Mouse (Mus musculus) gastrocnemius, postnatal 4 days (tissue): ENCODE results near the gene Mettl13. TPM values are rescaled to one million over a fixed set of nuclear protein-coding genes. Genes with fewer than 3 reads are reported as not detected.

Experiments
- DNase-seq, 2 experiments: peaks; one replicate each; pipeline ENCODE4 v3.0.0; 2021 to 2022; ENCODE audit warnings: low spot score in 2 of 2, mixed read lengths in 2 of 2
- long read RNA-seq, 2 experiments: library from polyadenylated mRNA; stranded (forward); transcript quantifications; one replicate each; pipeline ENCODE4 v2.0.0; 2021
- total RNA-seq, 2 experiments: library from RNA; stranded (reverse); gene quantifications; 2 replicates each; pipeline ENCODE4 v1.2.3; 2021

The Mettl13 gene
- total RNA-seq, result 10 to 100 TPM in 1 of 2 experiments, 1 to 10 TPM in 1; 8.5 to 10.4 TPM
- long read RNA-seq, experiment 1, full-length matches to known transcripts, result 10 of 13 reads
- long read RNA-seq, experiment 1, partial matches to known transcripts, result 1 of 13 reads
- long read RNA-seq, experiment 1, other reads (novel, unspliced or antisense), result 2 of 13 reads
- long read RNA-seq, experiment 2, full-length matches to known transcripts, result 14 of 17 reads
- long read RNA-seq, experiment 2, partial matches to known transcripts, result 2 of 17 reads
- long read RNA-seq, experiment 2, other reads (novel, unspliced or antisense), result 1 of 17 reads

DNA sequence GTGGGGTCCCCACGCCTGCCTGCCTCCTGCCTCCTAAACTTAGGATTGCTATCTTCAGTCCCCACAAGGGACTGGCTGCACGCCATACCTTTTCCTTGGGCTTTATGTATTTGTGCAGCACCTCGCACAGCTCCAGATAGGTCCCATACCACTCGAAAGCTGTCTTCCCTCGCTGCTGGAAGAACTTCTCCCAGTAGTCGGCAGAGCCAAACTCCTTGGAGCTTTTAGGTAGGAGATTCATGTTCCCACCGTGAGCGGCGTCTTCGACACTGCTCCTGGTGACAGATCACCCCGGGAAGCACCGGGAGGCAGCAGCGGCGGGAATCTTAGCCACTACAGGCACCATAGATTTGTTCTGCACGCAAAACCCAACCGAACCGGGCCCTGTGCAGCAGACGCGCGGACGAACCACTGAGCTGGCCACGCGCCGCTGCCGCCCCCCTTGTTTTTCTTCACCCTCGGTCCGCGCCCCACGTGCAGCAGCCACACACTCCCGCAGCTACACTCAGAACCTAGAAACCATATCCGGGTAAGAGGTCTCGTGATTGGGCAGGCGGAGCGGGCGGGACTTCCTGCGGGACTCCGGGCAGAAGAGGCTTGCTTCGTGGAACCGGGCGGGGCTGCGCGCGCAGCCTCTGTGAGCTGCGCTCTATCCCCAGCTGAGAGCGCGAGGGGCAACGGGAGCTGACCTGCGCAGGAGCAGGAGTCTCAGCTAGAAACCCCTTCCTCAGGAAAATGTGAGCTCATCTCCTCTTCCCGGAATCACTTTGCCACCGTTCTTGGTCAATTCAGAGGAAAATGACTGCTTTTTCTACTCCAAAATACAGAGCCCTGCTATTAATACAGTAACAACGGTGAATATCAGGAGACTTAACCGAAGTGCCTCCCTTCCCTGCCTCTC is at the start of gene Mettl13:
TSS of gene Mettl13 (minus strand) at position 536 of the 901 bp plus-strand sequence.
- DNase-seq, result peak; percentile 72 to 87

DNA sequence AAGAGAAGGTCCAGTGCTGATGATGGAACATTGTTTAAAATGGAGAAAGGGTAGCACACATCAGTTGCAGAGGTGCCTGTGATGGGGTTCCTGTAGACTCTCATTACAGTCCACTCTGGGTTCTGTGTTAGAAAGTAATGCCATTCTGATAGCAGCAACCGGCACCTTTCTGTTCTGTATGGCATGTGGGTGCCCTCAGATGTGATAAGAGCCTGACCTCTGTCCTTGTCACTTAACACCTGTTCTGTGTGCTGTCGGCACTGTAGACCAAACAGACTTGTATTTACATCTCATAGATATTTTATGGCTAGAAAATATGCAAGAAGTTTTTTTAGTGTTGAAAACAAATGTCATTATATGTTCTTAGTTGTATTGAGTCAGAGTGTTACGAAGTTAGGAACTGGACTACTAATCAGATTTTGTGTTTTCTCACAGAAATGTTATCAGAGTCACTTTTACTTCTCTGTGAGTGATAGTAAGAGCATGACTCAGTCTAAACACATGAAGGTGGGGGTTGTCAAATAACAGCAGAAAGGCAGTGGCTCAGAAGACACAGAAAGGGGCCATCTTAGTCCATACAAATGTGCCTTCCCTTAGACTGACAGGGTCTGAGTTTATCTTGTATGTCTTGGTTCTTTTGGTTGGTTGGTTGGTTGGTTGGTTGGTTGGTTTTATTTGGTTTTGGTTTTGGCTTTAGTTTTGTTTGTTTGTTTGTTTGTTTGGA is 49.2 kb upstream of the Mettl13 start:
- no peak for DNase-seq

DNA sequence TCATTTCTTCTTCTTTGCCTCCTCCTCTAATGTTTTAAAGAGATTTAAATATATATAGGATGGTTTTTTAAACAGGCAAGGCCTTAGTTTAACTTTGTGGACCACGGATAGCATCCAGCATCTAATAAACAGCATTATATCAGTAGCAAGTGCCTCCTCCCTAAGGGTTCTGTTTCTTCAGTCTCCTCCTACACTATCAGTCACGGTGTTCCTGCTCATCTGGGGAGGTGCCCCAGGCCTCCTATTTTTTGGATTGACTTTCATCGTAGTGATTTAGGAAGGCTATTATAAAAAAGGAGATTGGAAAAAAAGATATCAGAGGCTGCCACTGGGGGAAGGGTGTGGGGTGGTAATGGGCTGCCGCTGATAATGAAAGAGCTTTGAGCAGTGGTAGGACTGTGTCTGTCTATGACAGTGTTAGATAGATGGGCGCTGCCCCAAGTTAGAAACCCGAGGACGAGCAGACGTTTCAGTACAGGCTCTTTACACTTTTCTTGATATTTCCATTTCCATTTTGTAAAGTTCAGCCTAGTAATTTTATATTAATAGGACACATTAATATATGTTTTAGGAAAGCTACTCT is 42.2 kb upstream of the Mettl13 start:
- no peak for DNase-seq

DNA sequence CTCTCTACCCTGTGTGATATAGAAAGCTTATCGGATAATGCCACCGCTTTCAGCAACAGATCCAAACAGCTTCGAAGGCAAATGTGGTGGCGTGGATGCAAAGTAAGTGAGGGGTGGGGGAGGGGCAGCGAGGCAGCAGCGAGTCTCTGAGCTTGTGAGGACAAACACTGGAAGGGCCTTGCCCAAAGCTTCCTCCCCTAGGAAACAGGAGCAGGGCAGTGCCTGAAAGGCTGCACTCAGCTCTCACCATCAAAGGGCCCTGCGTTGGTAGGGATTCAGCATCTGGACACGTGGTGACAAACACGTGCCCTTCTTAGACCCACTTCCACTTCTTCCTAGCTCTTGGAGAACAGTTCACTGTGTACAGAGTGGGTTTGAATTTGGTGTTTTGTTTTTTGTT is 41.1 kb upstream of the Mettl13 start:
- no peak for DNase-seq

DNA sequence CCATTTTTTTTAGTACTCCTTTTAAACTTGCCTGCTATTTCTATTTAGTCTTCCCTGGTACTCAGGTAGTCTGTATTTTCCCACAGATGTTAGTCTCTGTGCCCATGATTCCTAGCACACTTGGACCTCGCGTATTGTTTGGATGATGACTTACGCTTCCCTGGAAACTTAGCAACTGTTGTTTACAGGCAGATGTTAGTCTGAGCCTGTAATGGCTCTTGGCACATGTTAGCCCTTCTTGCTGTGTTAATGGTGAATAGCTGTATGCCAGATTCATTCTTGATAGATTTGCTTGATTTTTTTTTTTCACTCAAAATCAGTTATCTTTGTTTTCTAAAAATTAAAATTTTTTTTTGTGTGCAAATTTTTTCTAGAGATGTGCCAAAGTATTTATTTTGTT is 40.3 kb upstream of the Mettl13 start:
- no peak for DNase-seq

DNA sequence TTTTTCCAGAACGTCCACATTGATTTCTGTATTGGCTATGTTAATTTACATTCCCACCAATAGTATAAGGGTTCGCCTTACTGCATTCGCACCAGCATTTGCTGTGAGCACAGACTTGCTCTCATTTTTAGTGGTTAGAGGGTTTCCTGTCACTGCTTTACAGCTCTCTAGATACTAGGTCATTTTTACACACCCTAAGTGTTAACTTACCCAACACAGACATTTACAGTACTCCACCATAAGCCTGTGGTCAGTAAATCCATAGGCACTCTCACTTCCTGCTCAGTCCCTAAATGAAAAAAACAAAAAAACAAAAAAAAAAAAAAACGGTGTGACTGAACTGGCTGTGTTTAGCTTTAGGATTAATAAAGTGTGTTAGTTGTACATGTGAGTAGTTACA is 37.9 kb upstream of the Mettl13 start:
- no peak for DNase-seq

DNA sequence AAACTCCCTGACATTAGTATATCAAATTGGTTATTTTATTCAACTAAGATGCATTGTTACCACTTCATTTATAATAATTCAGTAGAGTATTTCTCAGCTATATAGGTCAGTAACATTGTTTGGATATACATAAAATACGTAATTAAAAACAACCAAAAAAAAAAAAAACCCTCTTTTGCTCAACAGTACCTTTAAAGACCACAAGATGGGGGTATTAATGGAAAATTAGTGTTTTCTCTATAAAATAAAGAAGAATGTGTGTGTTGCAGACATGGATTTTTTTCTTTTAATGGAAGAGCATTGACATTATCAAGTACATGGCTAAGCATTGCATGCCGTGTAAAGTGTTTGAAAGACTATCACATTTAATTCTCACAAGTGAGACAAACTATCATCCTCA is 34.5 kb upstream of the Mettl13 start:
- DNase-seq, result no peak

DNA sequence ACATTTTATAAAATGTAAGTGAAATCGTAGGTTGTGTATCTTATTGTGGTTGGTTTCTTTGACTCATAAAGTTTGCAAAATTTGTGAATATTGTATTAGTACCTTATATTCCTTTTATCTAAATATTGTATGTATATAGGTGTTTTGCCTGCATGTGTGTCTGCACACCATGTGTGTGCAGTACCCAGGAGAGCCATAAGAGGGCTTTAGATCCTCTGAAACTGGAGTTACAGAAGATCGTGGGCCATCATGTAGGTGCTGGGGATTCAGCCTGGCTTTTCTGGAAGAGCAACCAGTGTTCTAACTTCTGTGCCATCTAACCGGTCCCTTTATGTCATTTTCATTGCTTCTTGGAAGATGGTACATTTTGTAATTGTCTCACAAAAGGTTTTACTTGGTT is 26.7 kb upstream of the Mettl13 start:
- no peak for DNase-seq

DNA sequence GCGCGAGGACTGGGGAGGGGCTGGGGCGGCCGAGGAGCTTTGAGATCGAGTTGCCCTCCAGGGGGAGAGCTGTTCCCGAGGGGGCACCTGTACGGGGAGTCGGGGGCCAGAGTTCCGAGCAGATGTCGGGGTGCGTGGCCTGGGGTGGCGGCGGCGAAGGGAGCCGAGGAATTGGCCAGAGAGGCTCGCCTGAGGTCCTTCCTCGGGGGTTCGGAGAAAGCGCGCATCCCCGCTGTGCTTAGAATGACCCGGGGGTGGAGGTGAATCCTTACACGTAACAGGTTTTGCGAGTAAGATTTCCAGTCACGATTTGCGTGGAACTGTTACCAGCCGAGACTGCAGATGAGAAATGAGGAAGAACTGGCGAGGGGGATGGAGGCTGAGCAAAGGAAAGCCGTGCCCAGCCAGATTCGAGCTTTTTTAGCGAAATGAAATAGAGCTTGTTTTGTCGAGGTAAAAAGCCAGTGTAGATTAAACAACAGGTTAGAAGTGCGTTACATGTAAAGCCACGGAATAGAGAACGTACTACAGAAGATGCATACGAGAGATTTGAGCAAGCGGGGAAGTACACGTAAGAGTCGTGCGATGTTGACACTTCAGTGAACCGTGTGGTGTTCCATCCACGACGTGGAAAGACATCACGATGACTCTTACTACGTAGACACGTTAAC is 22.7 kb upstream of the Mettl13 start:
- peak in 1 of 2 experiments; percentile 49 for DNase-seq

DNA sequence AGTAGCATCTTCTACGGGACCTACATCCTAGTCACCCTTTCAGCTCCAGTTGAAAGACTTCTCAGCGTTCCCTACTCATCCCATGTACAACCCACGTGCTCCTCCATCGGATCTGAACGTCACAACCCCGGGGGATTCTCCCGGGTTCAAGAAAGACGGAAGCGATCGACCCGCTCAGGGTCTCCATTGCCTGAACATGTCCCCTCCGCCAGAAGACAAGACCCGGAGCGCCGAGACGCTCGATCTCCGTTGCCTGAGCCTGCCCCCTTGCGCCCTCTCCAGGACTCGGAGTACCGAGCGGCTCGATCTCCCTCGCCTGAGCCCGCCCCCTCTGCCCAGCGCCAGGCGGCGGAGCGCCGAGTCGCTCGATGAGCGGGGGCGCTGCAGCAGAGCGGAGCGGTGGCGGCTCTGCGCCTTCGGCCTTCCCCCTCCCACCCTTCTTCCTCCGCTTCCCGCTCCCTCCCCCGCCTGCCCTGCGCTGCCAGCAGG is 22.0 kb upstream of the Mettl13 start, which contains the start of gene Vamp4:
TSS of gene Vamp4 (plus strand) at position 256 of the 489 bp plus-strand sequence.
- DNase-seq, result peak; percentile 91 to 95

DNA sequence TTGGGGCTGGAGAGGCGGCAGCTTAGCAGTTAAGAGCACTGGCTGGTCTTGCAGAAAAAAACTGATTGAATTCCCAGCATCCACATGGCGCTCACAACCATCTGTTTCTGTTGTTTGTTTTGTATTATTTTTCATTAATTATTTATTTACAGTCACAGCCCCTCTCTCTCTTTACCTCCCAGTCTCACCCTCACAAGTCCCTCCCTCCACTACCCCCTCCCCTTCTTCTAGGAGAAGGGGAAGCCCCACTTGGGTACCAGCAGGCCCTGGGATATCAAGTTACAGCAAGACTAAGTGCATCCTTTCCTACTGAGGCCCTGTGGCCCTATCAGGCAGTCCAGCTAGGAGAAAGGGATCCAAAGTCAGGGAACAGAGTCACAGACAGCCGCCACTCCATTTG is 19.0 kb upstream of the Mettl13 start:
- DNase-seq, result no peak

DNA sequence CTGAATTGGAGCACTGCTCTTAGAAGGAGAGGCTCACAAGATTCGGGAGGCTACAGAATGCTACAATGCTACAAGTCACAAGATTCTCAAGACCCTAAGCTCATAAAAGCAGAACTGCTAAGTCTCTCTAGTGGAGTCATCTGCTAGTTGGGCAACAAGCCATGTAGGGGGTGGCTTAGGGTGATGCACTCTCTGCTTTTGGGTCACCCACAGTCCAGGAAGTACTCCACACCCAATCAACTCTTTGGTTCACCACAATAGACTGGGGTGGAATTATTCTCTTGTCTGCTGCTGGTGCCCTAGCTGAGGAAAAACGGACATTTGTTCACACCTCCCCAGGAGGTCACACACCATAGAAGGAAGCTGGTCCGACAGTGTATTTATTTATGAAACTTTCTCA is 16.6 kb upstream of the Mettl13 start:
- no peak for DNase-seq

DNA sequence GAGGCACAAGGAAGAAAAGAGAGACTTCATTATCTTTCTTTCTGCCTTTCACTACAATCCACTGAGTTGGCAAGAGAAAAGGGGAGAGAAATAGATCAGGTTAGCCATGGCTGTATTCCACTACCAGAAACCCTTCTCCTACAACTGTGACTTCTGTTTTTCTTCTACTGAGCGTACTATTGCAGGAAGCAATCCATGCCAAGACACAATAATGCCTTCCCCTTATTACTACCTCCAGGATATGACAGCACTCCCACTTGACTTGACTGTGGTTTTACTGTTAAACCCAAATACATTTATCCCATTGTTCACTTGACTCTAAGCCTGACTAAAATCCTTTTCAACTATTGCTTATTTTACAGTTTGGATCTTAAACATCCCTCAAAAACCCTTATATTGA is 14.9 kb upstream of the Mettl13 start:
- no peak for DNase-seq

DNA sequence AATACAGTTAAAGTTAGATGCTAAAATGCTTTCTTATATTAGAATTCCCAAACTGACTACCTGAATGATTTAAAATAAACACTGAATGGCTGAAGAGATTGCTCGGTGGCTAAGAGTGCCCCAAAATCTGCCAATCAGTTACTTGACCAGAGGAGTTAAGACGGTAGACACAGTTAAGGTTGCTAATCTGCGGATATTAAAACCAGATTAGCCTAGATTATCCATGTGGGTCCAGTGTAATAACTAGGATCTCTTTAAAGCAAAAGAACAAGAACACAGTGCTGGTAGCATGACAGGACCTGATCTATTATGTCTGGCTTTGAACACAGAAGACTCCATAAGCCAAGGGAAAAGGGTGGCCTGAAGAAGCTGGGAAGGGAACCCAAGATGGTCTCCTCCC is 5.8 kb upstream of the Mettl13 start:
- no peak for DNase-seq

DNA sequence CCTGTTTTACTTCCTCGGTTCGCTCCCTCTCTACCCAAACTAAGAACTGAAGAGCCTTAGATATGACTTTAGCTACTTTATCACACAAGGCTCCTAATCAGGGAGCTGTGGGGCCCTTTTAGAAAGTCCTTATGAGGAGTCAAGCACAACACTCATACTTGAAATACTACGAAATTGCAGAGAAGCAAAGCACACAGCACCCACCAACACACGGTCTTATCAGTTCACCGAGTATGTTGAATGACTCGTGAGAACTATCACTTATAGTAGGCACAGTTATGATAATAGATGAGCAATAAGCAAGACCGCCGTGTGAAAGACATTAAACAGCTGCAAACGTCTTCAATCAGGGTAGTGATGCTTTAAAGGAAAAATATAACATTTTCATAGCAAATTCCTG is 4.6 kb upstream of the Mettl13 start:
- no peak for DNase-seq

DNA sequence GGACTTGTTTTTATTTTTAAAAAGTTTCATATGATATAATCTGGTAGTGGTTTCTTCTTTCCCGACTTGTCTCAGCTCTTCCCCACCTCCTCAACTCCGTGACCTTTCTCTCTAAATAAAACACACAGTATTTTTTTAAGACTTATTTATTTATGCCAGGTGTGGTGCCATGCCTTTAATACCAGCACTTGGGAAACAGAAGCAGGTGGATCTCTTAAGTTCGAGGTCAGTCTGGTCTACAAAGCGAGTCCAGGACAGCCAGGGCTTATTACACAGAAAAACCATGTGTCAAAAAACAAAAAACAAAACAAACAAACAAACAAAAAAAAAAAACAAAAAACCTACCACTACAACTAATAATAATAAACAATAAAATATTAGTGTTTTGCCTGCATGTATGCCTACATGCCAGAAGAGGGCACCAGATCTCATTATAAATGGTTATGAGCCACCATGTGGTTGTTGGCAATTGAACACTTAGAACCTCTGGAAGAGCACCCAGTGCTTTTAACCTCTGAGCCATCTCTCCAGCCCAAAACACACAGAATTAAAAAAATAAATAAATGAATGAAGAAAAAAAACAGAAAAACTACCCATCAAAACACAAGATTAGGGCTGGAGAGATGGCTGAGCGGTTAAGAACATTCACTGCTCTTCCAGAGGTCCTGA is 1.4 kb upstream of the Mettl13 start:
- DNase-seq, result no peak

DNA sequence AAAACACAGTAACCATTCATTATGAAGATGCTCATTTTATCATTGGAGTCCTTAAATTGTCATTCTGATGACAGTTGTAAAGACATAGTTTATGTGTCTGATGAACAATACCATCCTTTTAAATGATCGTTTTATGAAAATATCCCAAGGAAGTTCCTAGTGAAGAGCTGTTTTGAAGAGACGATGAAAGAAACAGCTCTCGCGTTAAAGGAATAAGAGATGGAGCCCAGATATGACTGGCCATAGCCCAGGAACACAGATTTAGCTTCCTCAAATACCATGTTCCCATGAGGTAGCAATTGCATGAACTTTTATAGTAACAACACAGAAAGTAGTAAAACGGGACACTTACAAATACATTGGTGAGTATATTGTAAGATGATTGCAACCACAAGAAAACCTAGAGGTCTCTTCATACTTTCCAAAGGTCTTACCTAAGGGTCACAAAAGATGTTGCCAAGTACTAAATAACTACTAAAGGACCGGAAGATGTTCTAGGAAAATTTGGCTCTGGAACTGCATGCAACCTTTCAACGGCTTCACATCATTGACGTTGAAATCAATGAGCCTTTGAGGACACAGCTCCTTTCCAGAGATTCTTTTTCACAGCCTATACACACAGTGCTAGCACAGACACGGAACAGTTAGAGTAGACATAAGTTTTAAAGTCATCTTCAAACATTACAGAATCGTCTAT is 714 bp upstream of the Mettl13 start:
- no peak for DNase-seq

DNA sequence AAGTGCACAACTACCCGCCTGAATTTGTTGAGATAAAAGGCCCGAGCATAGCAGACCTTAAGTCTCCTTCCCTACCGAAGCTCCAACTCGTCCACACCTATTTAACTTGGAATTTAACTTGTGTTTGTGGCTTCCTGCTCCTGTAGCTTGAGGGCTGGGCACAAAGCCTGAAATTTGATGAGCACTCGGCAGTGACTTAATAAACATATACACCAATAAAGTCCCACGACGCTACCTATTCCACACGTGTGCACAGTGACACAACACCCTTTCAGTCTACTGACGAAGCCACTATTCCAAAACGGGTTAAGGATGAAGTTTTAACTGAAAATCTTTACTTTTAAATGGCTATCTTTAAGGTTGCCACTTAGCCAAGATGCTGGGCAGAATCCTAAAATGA is 744 bp downstream of the Mettl13 start:
- no peak for DNase-seq

DNA sequence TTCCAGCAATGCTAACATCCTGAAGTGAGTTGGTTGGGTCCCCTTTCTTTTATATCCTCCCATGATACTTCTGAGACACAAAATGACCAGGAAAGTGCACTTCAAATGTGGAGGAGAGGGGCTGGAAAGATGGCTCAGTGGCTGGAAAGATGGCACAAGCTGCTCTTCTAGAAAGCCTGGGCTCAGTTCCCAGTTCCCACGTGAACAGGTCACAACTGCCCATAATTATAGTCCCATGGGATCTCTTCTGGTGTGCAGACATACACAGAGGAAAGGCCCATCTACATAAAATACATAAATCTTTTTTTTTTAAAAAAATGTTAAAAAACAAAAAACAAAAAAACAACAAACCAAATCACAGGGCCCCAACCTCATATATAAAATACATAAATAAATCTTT is 5.1 kb downstream of the Mettl13 start:
- DNase-seq, result no peak
